Mouse (Mus musculus) testis, adult 2 months (tissue): ENCODE data around the gene Gm12800.

ENCODE experiments used
- CTCF ChIP-seq: fragments of 200-500 bp; IDR thresholded peaks from 2 replicates; pipeline ENCODE4 v1.5.1; 2012; ENCODE audit warnings: low read depth, mild to moderate bottlenecking, inconsistent platforms, low read length, moderate library complexity; ENCODE audit not compliant: control insufficient read depth, insufficient read depth, insufficient replicate concordance
- POLR2A ChIP-seq: fragments of 200-500 bp; IDR thresholded peaks from 2 replicates; pipeline ENCODE4 v1.6.1; 2012; ENCODE audit warnings: low read depth, mild to moderate bottlenecking, inconsistent platforms, low read length, moderate library complexity; ENCODE audit not compliant: control insufficient read depth

DNA sequence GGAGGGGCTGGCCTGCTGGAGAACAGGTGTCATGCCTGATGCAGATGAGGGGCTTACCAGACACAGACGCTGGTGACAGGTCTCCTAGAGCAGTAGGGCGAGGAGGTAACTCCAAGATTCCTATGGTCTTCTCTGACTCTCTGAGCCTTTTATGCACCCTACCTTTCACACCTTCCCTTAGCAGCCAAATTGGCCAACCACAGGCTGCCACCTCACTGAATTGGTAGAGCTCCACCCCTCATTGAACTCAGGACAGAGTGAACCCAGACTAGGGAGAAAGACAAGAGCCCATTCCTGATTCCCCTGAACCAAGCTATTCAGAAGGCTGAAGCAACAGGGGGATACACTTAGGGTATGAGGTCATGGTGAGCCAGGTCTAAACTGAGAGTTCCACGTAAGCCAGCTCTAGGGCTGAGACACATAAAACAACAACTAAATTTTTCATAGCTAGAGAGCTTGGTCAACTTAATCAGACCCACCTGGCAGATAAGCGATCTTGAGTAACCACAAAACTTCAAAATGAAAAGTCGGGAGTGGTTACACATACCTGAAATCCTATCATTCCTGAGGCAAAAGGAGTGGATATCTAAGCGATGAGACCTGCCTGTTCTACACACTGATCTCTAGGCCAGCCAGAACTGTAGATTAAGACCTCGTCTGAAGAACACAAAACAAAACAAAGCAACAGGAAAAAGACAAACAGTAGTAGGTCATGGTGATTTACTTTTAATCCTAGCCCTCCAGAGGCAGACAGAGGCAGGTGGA, 15.1 kb upstream of the Gm12800 start, which contains the start of gene C130073F10Rik:
- no peak for TF ChIP-seq CTCF
- no peak for TF ChIP-seq POLR2A
